Mouse (Mus musculus): ENCODE data around the gene Gm20532. TPM values are rescaled to one million over a fixed set of nuclear protein-coding genes. Genes with fewer than 3 reads are reported as not detected.

Gene Gm20532
- polyA plus RNA-seq, 1 experiment from 2014 or later: not detected

GRCm38 (mm10) chr2:26617331-26617730 is 30.9 kb downstream of the Gm20532 start:
- Histone ChIP-seq H3K4me1 (replicated peaks; ENCODE audit: control insufficient read depth, insufficient read depth, low read length) (no peaks in the 10 kb centered on the region), H3K9me3 (ENCODE audit: control insufficient read depth, low read length) (no peaks in the 10 kb centered on the region), H3K4me3 (replicated peaks; ENCODE audit: low read length) (no peak overlapping the region), H3K27ac (no peak overlapping the region), H3K27me3 (ENCODE audit: control insufficient read depth, insufficient read depth, low read length) (no peaks in the 10 kb centered on the region), H3K4me2 (replicated peaks) (no peak overlapping the region), H3K9ac (no peak overlapping the region), H3K36me3 (replicated peaks; ENCODE audit: control insufficient read depth, insufficient read depth) (no peaks in the 10 kb centered on the region)
- 79% methylated on average over 6 of the region's 6 CpGs for WGBS
- DNase-seq (ENCODE audit: low spot score) (no peak), ATAC-seq (ENCODE audit: low FRiP score) (no peak)

DNA sequence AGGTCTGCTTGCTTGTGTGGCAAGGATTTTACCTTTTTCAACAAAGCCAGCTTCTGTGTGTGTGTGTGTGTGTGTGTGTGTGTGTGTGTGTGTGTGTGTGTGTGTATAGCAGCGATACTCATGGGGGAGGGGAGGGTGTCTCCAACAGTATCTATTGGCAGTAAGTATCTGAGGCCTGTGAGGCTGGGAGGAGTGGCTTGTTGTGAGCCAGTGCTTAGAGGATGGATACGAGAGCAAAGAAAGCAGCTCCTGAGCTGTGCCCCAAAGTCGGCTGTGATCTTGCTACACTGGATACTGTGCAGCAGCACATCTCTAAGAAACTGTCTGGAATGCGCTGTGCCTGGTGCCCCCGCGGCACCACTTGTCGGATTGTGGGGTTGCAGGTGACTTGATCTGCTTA is 31.5 kb downstream of the Gm20532 start:
- no peak overlapping the region for H3K4me2 ChIP-seq (replicated peaks)
- no peak overlapping the region for H3K27ac ChIP-seq
- ATAC-seq (ENCODE audit: low FRiP score) (no peak), DNase-seq (ENCODE audit: low spot score) (no peak)
- H3K9me3 ChIP-seq (ENCODE audit: control insufficient read depth, low read length): no peaks in the 10 kb centered on the region
- WGBS: 59% methylated on average over 7 of the region's 7 CpGs
- no peaks in the 10 kb centered on the region for H3K27me3 ChIP-seq (ENCODE audit: control insufficient read depth, insufficient read depth, low read length)
- H3K4me3 ChIP-seq (replicated peaks; ENCODE audit: low read length): no peak overlapping the region
- no peaks in the 10 kb centered on the region for H3K4me1 ChIP-seq (replicated peaks; ENCODE audit: control insufficient read depth, insufficient read depth, low read length)
- H3K9ac ChIP-seq: no peak overlapping the region
- no peaks in the 10 kb centered on the region for H3K36me3 ChIP-seq (replicated peaks; ENCODE audit: control insufficient read depth, insufficient read depth)

GRCm38 (mm10) chr2:26621246-26621645 is 34.8 kb downstream of the Gm20532 start:
- Histone ChIP-seq H3K4me3 (replicated peaks; ENCODE audit: low read length) (no peak overlapping the region), H3K27ac (no peak overlapping the region), H3K4me1 (replicated peaks; ENCODE audit: control insufficient read depth, insufficient read depth, low read length) (no peaks in the 10 kb centered on the region), H3K4me2 (replicated peaks) (no peak overlapping the region), H3K9ac (no peak overlapping the region), H3K9me3 (ENCODE audit: control insufficient read depth, low read length) (no peaks in the 10 kb centered on the region), H3K27me3 (ENCODE audit: control insufficient read depth, insufficient read depth, low read length) (no peaks in the 10 kb centered on the region), H3K36me3 (replicated peaks; ENCODE audit: control insufficient read depth, insufficient read depth) (no peaks in the 10 kb centered on the region)
- 45% methylated on average over 2 of the region's 2 CpGs for WGBS
- ATAC-seq (ENCODE audit: low FRiP score): no peak
- no peak for DNase-seq (ENCODE audit: low spot score)

DNA sequence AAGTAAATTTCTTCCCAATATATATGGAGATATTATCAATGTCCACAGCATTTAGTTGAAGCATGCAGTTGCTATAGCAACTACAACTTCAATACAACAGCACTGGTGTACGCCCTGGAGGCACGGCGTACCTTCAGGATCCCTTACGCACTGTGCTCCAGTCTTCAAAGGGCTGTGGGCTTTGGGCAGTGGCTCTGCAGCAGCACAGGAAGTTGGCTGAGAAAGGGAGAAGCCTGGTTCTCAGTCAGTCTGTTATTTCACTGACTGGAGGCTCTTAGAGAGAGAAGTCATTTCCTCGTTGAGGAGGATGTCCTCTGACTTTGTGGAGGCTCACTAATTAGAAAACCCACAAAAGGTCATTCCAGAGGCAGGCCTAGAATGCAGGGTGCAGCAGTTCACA is 36.5 kb downstream of the Gm20532 start:
- H3K27ac ChIP-seq: no peak overlapping the region
- DNase-seq (ENCODE audit: low spot score): no peak
- no peaks in the 10 kb centered on the region for H3K9me3 ChIP-seq (ENCODE audit: control insufficient read depth, low read length)
- H3K9ac ChIP-seq: no peak overlapping the region
- no peak for ATAC-seq (ENCODE audit: low FRiP score)
- no peak overlapping the region for H3K4me3 ChIP-seq (replicated peaks; ENCODE audit: low read length)
- WGBS: 66% methylated on average over 5 of the region's 5 CpGs
- no peaks in the 10 kb centered on the region for H3K36me3 ChIP-seq (replicated peaks; ENCODE audit: control insufficient read depth, insufficient read depth)
- no peak overlapping the region for H3K4me2 ChIP-seq (replicated peaks)
- no peaks in the 10 kb centered on the region for H3K4me1 ChIP-seq (replicated peaks; ENCODE audit: control insufficient read depth, insufficient read depth, low read length)
- H3K27me3 ChIP-seq (ENCODE audit: control insufficient read depth, insufficient read depth, low read length): no peaks in the 10 kb centered on the region

GRCm38 (mm10) chr2:26625419-26625818 is 39.0 kb downstream of the Gm20532 start:
- Histone ChIP-seq H3K4me1 (replicated peaks; ENCODE audit: control insufficient read depth, insufficient read depth, low read length) (peaks cover 16% of the 10 kb centered on the region), H3K4me2 (replicated peaks) (no peak overlapping the region), H3K27ac (no peak overlapping the region), H3K4me3 (replicated peaks; ENCODE audit: low read length) (no peak overlapping the region), H3K9me3 (ENCODE audit: control insufficient read depth, low read length) (no peaks in the 10 kb centered on the region), H3K27me3 (ENCODE audit: control insufficient read depth, insufficient read depth, low read length) (no peaks in the 10 kb centered on the region), H3K9ac (no peak overlapping the region), H3K36me3 (replicated peaks; ENCODE audit: control insufficient read depth, insufficient read depth) (no peaks in the 10 kb centered on the region)
- ATAC-seq (ENCODE audit: low FRiP score) (no peak), DNase-seq (ENCODE audit: low spot score) (no peak)
- WGBS: 91% methylated on average over 3 of the region's 3 CpGs

DNA sequence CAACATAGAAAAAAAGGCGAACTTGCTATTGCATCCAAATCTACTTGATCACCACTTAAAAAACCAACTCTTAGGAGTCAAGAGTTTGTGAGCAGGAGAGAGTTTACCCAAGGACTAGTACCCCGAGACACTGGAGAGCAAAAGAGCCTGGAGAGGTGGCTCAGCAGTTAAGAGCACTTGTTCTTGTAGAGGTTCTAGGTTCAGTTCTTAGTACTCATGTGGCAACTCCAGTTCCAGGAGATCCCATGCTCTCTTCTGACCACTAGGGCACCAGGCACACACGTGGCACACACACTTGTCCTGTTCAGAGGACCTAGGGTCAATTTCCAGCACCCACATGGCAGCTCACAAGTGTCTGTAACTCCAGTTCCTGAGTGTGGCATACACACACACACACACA is 39.6 kb downstream of the Gm20532 start:
- peaks cover 22% of the 10 kb centered on the region for H3K4me1 ChIP-seq (replicated peaks; ENCODE audit: control insufficient read depth, insufficient read depth, low read length)
- H3K27me3 ChIP-seq (ENCODE audit: control insufficient read depth, insufficient read depth, low read length): no peaks in the 10 kb centered on the region
- no peaks in the 10 kb centered on the region for H3K9me3 ChIP-seq (ENCODE audit: control insufficient read depth, low read length)
- no peak overlapping the region for H3K27ac ChIP-seq
- no peak overlapping the region for H3K9ac ChIP-seq
- no peaks in the 10 kb centered on the region for H3K36me3 ChIP-seq (replicated peaks; ENCODE audit: control insufficient read depth, insufficient read depth)
- no peak overlapping the region for H3K4me2 ChIP-seq (replicated peaks)
- ATAC-seq (ENCODE audit: low FRiP score) (no peak), DNase-seq (ENCODE audit: low spot score) (no peak)
- no peak overlapping the region for H3K4me3 ChIP-seq (replicated peaks; ENCODE audit: low read length)
- WGBS: 72% methylated on average over 3 of the region's 3 CpGs

DNA sequence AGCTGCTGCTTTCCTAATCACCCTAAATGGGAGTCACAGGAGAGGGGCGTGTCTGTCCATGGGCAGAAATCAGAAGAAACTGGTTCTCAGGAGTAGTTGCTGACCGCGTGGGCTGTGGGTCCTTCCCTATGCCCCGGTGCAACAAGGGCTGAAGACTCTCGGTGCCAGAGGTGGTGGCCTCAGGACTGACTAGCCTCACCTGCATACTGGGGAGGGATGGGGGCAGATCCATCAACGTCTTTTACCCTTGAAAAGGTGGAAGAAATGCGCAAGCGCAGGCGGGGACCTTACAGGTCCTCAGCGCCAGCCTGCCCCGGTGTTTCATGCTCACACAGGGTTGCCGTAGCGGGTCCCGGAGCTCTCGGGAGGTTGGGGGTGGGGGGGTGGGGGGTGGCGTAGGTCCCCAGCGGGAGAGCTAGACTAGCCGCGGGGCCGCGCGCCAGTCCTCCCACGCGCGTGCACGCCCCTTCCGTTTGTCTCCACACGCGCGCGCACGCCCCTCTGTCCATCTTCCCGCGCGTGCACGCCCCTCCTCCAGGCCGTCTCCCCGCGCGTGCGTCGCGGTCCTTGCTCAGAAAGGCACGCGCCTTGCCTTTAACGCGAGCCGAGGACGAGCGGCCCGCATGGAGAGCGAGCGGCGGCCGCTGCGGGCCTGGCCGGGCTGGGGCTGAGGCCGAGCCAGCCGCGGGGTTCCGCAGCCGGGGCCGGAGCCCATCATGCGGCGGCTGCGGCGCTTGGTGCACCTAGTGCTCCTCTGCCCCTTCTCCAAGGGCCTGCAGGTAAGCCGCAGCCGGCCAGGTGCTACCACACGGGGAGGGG is 41.7 kb downstream of the Gm20532 start, which contains the start of gene Fam69b:
Fam69b (plus strand) TSS at position 537 of the 819 bp plus-strand sequence.
- H3K27me3 ChIP-seq (ENCODE audit: control insufficient read depth, insufficient read depth, low read length): no peaks in the 10 kb centered on the region
- peak within 1 kb of the TSS; percentile 98 for H3K9ac ChIP-seq
- 0 out of 2 replicates have a peak, but pooled peaks cover 3% of the 10 kb centered on the region for H3K36me3 ChIP-seq (replicated peaks; ENCODE audit: control insufficient read depth, insufficient read depth)
- peak within 1 kb of the TSS; percentile 92 for H3K27ac ChIP-seq
- DNase-seq (ENCODE audit: low spot score): peak; percentile 92
- peak within 1 kb of the TSS; percentile 90 for H3K4me2 ChIP-seq (replicated peaks)
- peaks cover 39% of the 10 kb centered on the region for H3K4me1 ChIP-seq (replicated peaks; ENCODE audit: control insufficient read depth, insufficient read depth, low read length)
- H3K9me3 ChIP-seq (ENCODE audit: control insufficient read depth, low read length): no peaks in the 10 kb centered on the region
- H3K4me3 ChIP-seq (replicated peaks; ENCODE audit: low read length): peak within 1 kb of the TSS; percentile 64
- under 1% methylated on average over 69 of the region's 70 CpGs for WGBS
- ATAC-seq (ENCODE audit: low FRiP score): peak; percentile 77

GRCm38 (mm10) chr2:26628792-26629437 is 42.5 kb downstream of the Gm20532 start:
- ATAC-seq (ENCODE audit: low FRiP score): peak; percentile 41
- no peaks in the 10 kb centered on the region for H3K27me3 ChIP-seq (ENCODE audit: control insufficient read depth, insufficient read depth, low read length)
- peaks cover 42% of the 10 kb centered on the region for H3K4me1 ChIP-seq (replicated peaks; ENCODE audit: control insufficient read depth, insufficient read depth, low read length)
- H3K9me3 ChIP-seq (ENCODE audit: control insufficient read depth, low read length): no peaks in the 10 kb centered on the region
- peak overlapping the region; percentile 64 for H3K4me3 ChIP-seq (replicated peaks; ENCODE audit: low read length)
- H3K27ac ChIP-seq: peak overlapping the region; percentile 92
- no peak for DNase-seq (ENCODE audit: low spot score)
- whole genome bisulfite sequencing: 23% methylated on average over 5 of the region's 5 CpGs
- peaks cover 6% of the 10 kb centered on the region; the same call in 1 of the 2 replicates for H3K36me3 ChIP-seq (replicated peaks; ENCODE audit: control insufficient read depth, insufficient read depth)
- H3K4me2 ChIP-seq (replicated peaks): peak overlapping the region; percentile 90
- peak overlapping the region; percentile 98 for H3K9ac ChIP-seq

DNA sequence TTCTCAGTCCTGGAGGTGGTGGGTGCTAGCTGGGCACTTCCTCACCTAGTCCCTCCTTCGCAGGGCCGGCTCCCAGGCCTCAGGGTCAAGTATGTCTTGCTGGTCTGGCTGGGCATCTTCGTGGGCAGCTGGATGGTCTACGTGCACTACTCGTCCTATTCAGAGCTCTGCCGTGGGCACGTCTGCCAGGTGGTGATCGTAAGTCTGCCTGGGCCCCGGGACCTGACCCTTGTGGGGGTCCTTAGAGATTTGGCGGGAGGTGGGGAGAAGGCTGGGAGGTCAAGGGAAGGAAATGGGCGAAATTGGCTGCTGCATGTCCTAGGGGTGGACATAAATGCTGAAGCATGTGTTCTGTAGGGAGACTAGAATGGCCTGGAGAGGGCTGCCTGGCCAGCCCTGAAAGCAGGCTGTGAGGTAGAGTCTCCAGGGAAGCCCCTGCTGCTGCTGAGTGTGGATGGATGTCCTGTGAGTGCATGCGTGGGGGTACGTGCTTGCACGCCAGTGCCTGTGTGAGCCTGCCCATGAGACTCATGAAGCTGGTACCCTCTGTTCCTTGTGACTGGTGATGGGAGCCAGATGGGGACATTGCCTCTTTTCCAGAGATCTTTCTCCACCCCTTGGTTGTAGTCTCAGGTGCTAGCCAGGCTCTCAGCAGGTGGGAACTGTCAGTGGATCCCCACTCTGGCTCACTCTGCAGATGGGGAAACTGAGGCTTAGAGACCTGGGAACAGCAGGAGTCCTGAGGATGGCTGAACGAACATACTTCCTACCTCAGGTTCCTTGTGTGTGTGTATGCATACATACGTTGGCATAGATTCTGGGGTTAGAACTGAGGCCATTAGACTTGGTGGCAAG is 46.3 kb downstream of the Gm20532 start:
- Histone ChIP-seq H3K27ac (no peak overlapping the region), H3K9ac (peak overlapping the region; percentile 39; the same call in 1 of the 2 replicates), H3K9me3 (ENCODE audit: control insufficient read depth, low read length) (no peaks in the 10 kb centered on the region), H3K4me1 (replicated peaks; ENCODE audit: control insufficient read depth, insufficient read depth, low read length) (peaks cover 43% of the 10 kb centered on the region), H3K27me3 (ENCODE audit: control insufficient read depth, insufficient read depth, low read length) (no peaks in the 10 kb centered on the region), H3K4me2 (replicated peaks) (no peak overlapping the region), H3K36me3 (replicated peaks; ENCODE audit: control insufficient read depth, insufficient read depth) (peaks cover 44% of the 10 kb centered on the region), H3K4me3 (replicated peaks; ENCODE audit: low read length) (no peak overlapping the region)
- no peak for ATAC-seq (ENCODE audit: low FRiP score)
- no peak for DNase-seq (ENCODE audit: low spot score)
- WGBS: 81% methylated on average over 16 of the region's 16 CpGs

Measured in hindbrain, embryonic 14.5 days (tissue).